Mouse (Mus musculus) large intestine, adult 2 months (tissue): ENCODE measurements around the gene Lrrc7. TPM values are rescaled to one million over a fixed set of nuclear protein-coding genes. Genes with fewer than 3 reads are reported as not detected.

ENCODE experiments used
- DNase-seq: peaks from one replicate; pipeline ENCODE4 v3.0.0-alpha.2; 2012; ENCODE audit warnings: low read depth, low spot score
- WGBS: fragments of 180-500 bp; shearing (Covaris S2); methylation state at CpG from one replicate; pipeline ENCODE4 v1.1.7; 2018; 5-methylcytosine and 5-hydroxymethylcytosine counted together
- polyA plus RNA-seq: library from polyadenylated mRNA; depleted of rRNA; stranded (reverse); fragments of >200 nt; gene quantifications from 2 replicates; pipeline ENCODE4 v1.2.3, GENCODE M21; 2012

The Lrrc7 gene
- polyA plus RNA-seq, 1 experiment: not detected

DNA sequence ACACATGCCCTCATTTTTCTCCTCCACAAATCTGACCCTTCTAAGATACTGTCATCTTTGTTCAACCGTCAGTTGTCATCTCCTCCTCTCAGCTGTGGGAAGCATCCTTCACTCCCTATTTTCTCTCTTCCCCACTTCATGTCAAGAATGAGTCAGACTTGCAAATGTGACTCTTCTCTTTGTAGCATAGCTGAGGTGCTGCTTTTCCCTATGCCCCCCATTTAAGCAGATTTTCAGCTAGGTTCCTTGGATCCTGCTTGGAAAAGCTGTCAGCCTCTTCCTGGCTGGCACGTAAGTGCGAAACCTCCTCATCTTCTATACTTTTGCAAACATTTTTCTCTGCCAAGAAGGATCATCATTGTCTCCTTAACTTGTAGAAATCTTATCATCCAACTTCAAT, 192.9 kb downstream of the Lrrc7 start:
- WGBS: 84% methylated on average over 3 of the region's 3 CpGs
- DNase-seq: no peak

DNA sequence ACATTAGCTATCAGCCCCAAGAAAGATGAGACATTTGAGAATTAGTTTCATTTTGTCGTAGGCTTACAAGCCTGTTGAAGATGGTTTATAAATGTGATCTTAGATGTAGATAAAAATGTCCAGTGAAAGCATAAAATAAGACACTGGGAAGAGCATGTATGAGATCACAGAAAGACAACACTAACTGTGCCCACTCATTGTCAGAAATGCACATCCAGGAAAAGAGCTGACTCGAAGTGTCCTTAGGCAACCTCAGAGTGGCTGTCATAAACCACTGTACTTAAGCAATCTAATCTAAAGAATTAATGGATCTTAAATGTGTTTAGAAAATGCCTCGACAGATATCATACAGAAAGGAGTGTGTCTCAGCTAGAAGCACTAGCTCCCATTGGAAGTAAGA, 196.2 kb downstream of the Lrrc7 start:
- no peak for DNase-seq
- 69% methylated on average over 3 of the region's 3 CpGs for WGBS

DNA sequence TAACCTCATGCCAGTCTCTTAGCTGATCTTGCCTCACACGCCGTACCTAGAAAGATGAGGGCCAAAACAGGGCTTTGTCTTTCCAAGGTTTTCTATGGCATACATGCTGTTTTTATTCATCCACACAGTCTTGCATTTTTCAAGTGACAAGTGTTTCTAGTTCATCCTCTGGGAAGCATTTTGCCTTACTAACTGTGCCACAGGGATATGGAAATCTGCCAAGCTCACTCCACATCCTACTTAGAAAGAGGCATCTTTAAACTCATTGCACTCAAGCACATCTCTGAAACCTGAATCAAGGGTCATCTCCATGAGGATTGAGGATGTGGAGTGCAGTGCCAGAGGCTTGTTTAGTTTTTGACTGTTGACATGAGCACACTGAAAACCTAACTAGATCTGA, 199.9 kb downstream of the Lrrc7 start:
- WGBS: 95% methylated on average over 2 of the region's 2 CpGs

DNA sequence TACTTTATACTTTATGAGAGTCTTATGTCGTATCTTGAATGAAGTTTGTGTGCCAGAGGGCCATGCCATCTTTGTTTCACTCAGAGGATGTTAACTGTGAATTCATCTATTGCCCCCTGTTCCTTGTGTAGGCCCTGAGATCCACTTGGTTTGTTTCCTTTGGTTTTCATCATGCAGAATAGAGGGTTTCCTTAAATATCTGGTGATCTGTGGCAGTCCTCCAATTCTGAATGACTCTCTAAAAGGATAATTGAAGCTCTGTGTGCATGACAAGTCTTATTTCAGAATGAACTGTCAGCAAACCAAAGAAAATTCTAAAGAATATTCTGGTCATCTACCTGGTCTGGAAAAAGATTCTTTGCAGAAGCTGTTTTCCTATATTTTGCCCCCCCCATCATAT, 205.3 kb downstream of the Lrrc7 start:
- no peak for DNase-seq
- 79% methylated on average over 1 of the region's 1 CpGs for WGBS

More for the DNA sequence above, 199.9 kb downstream of the Lrrc7 start:
- DNase-seq: no peak

DNA sequence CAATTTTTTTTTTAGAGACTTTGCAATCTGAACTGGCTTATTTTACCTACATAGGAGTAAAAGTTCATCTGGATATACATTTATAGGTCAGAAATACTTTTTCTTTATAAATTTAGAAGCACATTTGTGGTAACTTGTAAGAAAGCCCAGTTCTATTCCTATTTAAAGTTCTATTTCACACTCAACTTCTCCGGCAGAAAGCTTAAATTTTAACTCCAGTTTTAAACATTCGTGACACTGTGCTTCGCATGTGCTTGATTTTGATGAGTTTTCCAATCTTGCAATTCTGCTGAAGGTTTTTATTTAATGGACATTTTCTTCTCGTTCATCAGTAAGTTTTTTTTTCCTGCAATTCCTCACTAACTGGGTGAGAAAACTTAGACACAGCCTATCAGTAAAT, 205.8 kb downstream of the Lrrc7 start:
- no peak for DNase-seq
- 82% methylated on average over 4 of the region's 4 CpGs for WGBS

DNA sequence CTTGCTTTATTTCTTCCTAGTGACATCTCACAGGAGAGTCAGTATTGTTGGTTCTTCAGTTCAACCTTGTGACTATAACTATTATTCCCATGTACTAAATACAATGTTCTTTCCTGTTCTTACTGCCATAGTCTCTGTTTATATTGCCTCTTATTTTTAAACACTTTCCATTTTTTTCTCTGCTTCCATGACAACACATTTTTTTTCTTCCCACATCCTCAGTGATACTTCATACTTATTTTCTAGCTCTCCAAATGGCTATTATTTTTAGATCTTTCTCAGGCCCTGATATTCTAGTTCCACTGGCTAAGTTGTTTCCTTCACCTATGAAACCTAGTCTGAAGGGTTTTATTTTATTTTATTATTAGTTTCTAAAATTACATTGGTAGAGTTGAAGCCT, 221.2 kb downstream of the Lrrc7 start:
- DNase-seq: no peak

DNA sequence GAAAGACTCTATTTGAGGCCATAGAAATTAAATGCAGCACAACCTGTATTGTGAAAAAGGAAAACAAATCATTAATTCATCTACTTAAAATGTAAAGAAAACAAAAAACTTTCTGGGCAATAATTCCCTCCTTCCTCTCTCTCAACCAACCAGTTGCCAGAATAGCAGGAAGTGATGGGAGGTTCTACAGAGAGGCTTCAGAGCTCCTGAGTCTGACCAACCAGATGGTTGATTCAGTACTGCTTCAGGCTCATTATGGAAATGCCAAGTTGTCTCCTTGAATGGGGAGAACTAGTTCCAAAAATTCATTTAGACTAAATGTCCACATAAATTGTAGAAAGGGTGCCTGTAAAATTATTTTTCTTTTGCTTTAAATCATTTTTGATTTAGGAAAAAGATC, 231.9 kb downstream of the Lrrc7 start:
- DNase-seq: no peak

DNA sequence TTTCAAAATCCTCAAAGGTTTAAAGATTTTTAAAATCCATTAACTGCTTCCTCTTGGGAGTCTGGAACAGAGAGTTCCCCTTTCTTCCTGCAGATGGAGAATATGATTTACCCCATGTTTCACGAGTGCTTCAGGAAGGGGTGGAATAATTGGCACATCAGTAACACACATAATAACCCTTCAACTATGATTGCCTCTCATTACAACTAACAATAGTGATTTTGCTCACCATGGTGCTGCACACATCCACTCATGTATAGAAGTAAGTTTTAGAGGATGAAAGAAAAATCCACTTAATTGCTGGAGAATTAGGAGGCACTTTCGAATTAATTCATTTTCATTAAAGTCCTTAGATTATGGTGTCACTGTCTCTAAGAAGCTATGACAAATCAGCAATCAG, 251.6 kb downstream of the Lrrc7 start:
- no peak for DNase-seq
- 70% methylated on average over 2 of the region's 2 CpGs for WGBS

DNA sequence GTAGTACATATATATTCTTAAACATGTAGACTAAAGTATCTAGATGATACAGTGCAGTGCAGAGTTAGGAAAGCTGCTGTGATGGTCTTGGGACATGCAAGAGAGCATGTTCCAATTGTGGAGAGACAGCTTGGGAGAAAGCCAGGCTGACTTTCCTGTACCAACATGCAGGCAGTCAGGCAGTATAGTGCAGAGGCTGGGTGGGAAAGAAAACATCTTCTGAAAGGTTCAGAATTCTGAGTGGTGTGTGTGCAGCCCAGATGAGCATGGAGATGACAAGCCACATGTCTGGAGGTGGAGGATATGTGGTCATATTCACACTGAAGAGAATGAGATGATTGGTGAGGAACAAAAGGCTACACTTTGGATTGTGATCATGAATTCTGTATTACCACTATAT, 254.6 kb downstream of the Lrrc7 start:
- no peak for DNase-seq

DNA sequence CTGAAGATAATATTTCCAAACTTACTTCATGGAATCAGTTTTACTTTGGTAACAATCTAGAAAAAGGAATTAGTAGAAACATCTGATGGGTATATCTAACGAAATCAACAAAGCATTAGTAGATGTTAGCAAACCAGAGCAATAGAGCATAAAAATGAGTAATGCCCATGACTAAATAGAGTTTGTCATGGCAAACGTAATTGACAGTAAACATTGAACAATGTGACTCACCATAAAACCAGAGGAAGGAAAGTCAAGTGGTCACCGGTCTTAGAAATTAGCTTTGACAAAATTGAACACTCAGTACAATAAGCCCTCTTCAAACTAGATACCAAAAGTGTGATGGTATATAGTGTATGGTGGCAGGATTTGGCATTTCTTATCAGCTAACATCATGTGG, 263.3 kb downstream of the Lrrc7 start:
- 54% methylated on average over 3 of the region's 3 CpGs for WGBS
- no peak for DNase-seq

DNA sequence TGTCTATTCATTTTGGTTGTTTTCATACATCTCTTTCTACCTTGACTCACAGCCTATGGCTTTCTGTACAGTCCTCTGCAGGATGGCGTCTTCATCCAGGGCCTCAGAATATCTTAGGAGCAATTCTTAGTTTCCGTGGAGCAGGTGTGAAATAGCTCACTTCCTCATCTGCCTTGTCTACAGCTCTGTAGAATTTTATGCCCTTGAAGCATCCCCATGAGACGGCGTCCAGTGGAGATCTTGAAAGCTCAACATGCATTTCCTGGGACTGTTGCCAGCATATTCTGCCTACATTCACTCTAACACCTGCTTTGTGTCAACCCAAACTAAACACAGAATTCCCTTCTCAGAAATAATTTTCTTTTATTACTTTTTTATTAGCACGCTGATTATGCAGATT, 267.0 kb downstream of the Lrrc7 start:
- WGBS: 46% methylated on average over 5 of the region's 5 CpGs
- DNase-seq: no peak

DNA sequence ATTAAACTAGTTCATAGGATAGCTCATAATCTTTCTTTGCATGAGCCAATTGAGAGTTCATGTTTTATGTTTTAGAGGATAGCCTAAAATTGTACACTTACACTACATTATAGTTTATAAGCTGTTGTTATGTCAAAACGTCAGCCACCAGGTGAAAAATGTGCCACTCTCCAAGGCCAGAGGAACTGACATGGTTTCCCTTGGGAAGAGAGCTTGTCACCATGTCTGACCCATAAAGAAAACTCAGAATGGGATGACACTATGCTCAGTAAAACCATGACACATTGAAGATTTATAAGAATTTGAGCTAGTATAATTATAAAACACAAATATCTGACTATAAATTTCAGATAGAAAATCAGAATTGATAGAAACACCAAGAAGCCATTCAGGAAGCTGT, 277.6 kb downstream of the Lrrc7 start:
- DNase-seq: no peak
- WGBS: 47% methylated on average over 1 of the region's 1 CpGs

DNA sequence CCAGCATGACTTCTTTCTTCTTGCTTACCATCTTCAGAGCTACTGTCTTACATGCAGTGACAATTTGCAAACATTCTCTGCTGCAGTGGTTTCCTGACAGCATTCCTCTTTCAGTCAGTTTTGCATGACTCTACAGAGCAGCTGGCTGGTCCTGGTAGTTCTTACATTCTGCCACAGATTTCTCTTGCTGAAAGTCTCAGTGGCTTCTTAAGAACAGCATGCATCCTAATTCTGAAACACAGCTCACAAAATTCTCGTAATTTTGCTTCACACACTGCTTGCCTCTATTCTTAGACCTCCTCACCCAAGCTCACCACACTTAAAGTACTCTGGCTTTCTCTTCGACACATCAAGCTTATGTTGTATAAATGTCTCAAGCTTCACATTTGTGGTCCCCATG, 283.4 kb downstream of the Lrrc7 start:
- no peak for DNase-seq
- WGBS: 63% methylated on average over 2 of the region's 2 CpGs

DNA sequence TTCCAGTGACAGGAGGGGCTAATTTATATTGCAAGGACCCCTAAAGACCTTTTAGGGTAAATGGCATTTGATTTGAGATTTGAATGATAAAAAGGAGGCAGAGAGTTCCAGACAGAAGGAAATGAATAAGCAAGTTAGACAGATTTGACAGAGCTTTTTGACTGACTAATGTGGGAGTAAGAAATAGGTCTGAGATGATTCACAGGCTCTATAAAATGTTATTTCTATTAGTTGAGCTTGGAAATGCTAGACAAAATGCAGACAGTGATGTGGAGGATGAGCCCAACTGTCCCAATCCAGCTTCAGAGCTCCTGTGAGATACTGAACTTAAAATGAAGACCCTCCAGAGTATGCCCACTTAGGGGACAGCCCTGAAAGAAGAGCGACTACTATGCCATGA, 289.3 kb downstream of the Lrrc7 start:
- DNase-seq: no peak
- WGBS: 91% methylated on average over 1 of the region's 1 CpGs

DNA sequence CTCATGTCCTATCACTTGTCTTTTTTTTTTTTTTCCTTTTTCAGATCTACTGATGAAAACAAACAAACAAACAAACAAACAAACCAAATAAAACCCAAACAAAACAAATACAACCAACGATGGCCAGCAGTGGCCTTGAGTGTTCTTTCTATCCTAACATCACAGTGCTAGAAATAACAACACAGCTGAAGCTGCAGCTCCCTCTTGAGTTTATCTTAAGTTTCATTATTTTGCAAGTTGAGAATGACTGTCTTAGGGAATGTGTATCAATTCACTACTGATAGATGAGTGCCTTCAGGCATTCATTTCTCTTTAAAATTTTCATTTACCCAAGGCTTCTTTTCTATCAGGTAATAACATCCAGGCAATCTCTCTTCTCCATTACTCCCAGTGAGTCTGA, 291.1 kb downstream of the Lrrc7 start:
- WGBS: 39% methylated on average over 1 of the region's 1 CpGs
- no peak for DNase-seq

DNA sequence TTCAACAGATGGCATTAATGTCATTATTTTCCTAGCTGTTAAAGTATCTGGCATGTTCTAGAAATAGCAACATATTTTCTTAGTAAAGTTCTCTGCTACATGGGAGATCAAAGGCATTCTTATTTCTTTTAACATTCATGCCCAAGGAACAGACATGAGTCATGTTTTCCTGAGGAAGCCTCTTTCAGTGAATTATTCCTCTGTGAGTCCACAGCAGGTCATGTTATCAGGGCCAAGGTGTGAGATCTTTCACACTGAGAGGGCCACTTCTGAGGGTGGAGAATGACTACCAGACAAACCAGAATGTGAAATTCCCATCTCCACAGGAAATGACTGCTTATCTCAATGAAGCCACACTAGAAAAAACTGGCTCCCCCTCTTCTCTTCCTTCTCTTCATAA, 309.4 kb downstream of the Lrrc7 start:
- no peak for DNase-seq

DNA sequence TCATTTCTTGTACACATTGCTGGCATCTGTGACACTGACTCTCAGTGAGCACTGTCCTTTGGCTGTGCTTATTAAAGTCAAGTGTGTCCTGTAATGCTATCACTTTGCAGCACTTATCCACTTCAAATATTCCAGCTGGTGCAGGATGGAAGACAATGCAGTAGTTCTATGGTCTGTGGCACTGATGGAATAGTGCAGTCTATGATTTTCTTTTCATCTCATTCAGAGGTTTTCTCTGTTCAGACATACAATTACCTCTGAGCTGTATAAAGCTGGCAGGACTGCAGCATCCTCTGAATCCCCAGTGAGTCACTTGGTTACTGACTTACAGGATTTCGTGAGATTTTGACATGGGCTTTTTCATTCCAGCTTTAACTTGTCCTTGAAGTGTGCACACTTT, 314.3 kb downstream of the Lrrc7 start:
- DNase-seq: no peak
- WGBS: 82% methylated on average over 1 of the region's 1 CpGs

DNA sequence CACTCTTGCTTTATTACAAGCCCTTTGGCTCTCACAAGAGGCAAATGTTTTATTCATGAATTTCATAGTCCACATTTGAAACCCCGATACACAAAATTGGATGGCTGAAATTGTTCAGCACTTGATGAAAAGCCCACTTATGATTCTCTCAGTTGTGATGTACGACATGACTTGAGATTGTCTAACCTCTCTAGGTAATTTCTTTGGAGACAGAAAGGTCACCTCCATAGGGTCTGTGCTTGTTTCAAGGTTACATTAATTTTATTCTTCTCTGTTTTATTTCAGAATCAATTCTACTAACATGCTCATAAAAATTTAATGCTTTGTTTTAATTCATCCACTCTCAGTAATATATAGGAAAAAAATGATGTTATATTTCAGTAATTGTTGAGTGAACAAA, 351.4 kb downstream of the Lrrc7 start:
- 78% methylated on average over 2 of the region's 2 CpGs for WGBS
- no peak for DNase-seq

DNA sequence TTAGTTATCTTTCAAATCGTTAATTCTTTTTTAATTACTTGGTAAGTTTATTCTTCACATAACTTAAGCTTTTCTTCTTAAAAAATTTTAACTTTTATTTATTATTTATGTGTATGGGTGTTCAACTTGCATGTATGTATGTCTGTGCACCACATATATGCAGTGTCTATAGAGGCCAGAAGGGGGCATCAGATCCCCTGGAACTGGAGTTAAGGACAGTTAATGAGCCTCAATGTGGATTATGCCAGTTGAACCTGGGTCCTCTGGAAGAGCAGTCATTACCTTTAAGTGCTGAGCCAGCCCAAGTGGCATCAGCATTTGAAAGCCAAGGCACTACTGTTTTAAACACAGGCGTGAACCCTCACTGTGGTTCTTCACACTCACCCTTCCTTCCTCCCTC, 352.0 kb downstream of the Lrrc7 start:
- DNase-seq: no peak
- WGBS: 16% methylated on average over 2 of the region's 2 CpGs

DNA sequence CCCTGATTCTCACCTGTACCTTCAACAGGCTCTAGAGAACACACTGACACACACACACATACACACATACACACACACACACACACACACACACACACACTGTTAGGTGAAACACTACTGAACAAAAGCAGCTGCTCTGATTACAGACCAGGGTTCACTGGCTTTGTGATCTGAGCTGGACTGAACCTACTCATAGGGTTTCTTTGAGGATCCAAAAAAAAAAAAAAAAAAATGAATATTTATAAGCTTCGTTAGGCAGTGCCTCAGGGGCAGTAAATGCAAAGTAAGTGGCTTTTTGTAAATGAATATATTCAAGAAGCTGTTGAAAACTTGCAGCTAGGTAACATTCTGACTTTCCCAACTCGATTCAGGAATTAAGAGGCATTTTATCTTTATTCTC, 354.2 kb downstream of the Lrrc7 start:
- 47% methylated on average over 2 of the region's 2 CpGs for WGBS
- no peak for DNase-seq

DNA sequence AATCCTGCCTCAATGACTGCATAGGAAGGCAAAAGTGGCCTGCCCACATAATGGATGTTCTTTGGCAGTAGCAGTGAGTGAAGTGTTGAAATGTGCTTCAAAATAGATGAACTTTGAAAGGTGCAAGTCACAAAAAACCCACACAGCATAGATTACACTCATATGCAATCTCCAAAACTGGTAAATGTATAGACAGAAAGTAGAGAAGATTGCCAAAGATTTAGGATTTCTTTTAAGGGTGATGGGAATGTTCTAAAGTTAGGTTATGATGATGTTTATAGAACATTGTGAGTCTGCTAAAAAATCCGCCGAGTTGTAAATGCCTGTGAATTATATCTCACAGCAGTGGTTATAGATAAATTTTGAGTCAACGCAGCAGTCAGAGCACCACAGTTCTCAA, 359.2 kb downstream of the Lrrc7 start:
- WGBS: 77% methylated on average over 3 of the region's 3 CpGs
- no peak for DNase-seq

DNA sequence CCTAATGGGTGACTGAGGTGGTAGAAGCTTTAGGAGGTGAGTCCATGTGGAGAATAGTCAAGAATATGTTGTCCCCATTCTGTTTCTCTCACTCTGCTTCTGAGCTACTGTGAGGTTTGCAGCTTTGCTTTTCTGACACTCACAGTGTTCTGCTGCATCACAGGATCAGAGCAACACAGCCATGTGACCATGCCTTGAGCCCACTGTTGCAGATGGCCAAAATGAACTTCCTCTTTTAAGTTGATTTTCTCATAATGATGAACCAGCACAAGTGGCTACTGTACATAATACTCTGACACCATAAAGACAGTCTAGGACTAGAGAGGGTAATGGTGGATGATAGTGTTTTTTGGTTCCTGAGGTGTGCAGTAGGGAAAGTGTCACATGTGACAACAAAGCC, 366.6 kb downstream of the Lrrc7 start:
- no peak for DNase-seq

DNA sequence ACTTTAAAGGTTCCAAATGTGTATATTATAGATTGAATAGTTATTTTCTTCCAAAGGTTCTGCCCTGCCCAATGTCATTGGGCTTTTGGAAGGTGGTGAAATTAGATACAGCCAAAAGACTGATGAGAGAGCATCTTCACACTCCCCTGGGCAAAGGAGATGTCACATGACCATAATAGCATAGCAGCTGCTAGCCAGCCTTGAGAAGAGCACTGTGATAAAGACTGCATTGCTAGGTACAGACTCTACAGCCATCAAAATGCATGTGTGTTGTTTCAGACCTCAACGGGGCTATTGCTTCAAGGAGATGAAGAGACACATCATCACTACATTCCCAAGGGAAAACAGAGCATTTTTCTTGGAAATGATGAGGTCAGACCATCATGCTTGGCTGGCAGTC, 368.8 kb downstream of the Lrrc7 start:
- WGBS: 36% methylated on average over 1 of the region's 1 CpGs
- DNase-seq: no peak
